Mouse (Mus musculus) bone marrow, adult 2 months (tissue): Measurements from ENCODE around the gene Fam107b.

Experiments used
- CTCF ChIP-seq: fragments of 200-500 bp; IDR thresholded peaks from 2 replicates; pipeline ENCODE4 v1.5.1; 2011; ENCODE audit warnings: low read length, control low read depth; ENCODE audit not compliant: control insufficient read depth, insufficient read depth
- POLR2A ChIP-seq: fragments of 200-500 bp; IDR thresholded peaks from 2 replicates; pipeline ENCODE4 v1.6.1; 2011; ENCODE audit warnings: low read depth, mild to moderate bottlenecking, control low read depth, low read length, borderline replicate concordance; ENCODE audit not compliant: control insufficient read depth

DNA sequence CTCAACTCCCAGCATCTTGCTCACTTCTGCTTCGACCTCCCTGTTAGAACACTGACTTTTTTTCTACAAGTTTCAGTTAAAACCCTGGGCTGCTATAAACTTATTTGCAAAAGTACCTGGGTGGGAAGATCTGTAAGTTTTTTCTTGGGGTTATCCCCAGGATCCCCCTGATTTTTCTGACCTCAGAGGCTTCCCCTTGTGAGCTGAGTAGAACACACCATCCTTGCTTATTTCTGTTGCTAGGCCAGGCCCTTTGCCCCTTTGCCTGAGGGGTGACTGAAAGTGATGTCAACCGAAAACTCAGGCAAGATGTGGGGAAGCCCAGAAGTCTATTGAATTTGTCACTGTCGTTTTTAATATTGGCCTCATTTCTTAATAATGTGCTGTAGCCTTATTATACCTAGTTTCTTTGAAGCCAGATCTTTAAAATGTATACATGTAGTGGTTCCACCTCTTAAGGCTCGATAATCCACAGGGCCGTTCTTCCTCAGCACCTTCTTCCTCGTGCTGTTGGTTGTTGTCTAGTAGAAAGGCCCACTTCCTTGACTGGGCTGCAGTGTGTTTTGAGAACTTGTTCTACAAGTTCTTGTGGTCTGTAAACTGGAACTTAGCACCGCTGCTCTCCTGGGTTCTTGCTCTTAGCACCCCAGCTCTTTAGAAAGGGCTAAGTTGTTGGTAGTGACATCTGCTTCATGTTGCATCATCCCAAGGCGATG lies 153.3 kb downstream of the Fam107b start:
- TF ChIP-seq CTCF (no peak), POLR2A (no peak)
